Mouse (Mus musculus) CD4-positive helper T cell, adult 2 months (primary cell): ENCODE data around the gene Abcb10.
A peak's percentile ranks its signal among the peaks of the same experiment; 100 is the strongest.
"Not testable (repeated sequence)": the region's sequence is repeated elsewhere in the genome, so short reads cannot be mapped to it uniquely, and the experiment has no call there.

Experiments
- DNase-seq: peaks from one replicate; pipeline ENCODE4 v3.0.0-alpha.2; 2012; ENCODE audit warnings: low read depth, missing footprints, low spot score

Gene Abcb10

DNA sequence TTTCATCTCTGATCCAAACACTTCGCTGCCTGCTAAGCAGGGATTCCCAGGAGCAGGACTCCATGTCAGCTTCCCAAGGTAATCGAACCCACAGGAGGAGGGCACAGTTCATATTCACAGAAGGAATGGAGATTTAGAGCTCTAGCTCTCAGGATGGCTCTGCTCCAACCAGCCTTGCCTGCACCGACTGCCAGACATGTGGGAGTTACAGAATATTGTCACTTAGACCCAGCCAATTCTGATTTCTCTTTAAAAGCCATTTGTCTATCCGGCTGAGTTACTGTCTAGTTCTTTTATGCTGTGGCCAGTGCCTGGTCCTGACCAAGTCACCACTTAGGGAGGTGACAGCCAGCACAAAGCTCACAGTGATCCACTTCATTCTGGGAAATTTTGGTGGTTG, 1.2 kb downstream of the Abcb10 start:
- no peak for DNase-seq

DNA sequence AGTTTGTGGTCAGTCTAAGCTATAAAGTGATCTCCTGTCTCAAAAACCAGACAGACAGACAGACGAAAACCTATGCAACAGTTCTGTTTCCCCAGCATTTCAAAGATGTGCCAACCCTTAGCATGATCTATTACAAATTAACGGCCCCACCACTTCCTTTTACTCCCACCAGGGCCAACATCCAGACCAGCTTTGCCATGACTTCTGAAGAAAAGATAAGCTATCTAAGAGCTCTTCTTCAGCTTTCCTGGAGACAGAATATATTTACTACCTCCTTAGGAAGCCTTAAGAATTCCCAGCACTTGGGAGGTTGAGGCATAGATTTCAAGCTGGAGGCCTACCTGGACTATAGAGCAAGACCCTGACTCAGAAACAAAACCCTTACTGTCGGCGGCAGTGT, 2.7 kb downstream of the Abcb10 start:
- DNase-seq, result no peak

DNA sequence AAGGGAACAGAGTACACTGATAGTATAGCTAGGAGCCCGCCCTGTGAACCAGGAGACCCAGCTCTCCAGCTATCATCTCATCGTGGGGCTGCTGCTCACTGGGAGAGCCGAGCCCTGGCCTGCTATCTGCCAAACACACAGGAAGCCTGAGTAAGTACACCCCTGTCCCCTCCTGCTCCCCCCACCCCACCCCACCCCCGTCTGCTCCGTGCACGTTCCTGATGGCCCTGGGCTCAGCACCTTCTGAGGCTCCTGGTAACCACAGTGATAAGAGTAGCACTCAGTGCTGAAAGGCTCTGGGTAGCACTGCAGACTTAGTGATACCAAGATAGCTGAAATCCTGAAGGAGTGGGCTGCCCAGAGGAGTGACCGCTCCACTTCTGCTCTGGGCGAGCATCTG, 4.0 kb downstream of the Abcb10 start:
- no peak for DNase-seq

DNA sequence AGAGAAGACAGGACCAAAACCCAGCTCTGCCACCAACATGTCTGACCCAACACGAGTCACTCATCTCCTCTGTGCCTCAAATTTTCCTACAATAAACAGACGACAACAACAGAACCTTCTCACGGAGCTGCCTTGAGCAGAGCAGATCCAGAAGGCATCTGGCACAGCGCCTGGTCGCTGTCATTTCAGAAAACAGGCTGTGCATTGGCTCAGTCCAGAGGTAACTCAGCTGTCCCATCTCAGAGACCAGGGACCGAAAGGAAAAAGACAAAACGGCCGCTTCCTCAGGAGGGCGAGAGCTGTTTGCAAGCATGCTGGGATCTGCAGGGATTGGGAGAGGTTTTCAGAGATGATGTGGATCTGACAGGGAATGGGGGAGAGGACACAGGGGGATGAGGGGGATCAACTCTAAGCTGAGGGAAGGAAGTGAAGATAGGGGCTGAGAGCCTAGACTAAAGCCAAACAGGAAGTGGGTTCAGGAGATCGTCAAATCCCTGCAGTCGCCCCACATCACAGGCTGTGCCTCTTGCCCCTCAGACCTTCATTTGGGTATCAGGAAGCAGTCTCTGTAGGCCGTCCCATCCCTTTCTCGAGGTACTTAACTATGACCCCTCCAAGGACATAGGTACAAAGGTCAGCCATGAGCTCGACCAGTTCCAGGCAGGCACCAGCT, 4.6 kb downstream of the Abcb10 start:
- no peak for DNase-seq

DNA sequence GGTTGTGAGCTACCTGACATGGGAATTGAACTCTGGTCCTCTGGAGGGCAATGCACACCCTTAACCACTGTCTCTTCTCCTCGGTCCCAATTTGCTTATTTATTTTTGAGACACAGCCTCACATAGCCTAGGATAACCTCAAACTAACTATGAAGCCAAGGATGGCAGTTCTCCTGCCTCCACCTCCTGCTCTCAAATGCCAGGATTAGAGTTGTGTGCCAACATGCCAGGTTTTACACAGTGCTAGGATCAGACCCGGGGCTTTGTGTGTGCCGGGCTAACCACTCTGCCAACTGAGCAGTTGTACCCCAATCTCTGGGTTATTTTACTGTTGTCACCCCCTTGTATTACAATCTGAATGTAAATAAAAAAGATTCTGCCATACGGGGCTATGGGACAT, 5.4 kb downstream of the Abcb10 start:
- no peak for DNase-seq

DNA sequence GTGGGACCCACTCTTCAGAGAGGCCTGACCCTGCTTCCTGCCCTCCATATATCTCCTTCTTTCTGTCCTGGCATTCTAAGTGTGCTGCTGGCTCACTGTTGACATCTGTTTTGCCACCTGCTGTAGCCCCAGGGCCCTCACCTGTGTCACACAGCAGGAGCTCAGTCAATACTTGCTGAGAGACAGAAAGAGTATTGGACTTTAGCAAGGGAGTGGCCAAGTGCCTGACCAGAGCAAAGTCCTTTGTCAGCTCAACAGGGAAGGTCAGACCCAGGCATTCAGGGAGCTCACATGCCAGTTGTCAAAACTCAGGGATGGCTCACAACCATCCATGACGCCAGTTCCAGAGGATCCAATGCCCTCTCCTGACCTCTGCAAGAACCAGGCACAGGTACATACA, 9.4 kb downstream of the Abcb10 start:
- no peak for DNase-seq

DNA sequence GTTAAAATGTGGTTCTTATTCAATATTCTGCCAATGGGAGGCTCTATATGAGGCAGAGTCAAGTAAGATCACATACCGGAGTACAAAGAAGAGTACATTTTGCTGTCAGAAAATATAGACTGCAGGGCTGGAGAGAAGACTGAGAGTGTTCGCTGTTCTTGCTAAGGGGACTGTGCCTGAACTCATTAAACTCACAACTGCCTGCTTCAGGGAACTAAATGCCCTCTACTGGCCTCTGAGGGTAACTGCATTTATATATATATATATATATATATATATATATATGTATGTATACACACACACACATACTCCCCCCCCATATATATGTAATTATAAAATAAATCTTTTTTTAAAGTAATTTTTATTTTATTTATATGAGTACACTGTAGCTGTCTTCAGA, 16.0 kb downstream of the Abcb10 start:
- no peak for DNase-seq

DNA sequence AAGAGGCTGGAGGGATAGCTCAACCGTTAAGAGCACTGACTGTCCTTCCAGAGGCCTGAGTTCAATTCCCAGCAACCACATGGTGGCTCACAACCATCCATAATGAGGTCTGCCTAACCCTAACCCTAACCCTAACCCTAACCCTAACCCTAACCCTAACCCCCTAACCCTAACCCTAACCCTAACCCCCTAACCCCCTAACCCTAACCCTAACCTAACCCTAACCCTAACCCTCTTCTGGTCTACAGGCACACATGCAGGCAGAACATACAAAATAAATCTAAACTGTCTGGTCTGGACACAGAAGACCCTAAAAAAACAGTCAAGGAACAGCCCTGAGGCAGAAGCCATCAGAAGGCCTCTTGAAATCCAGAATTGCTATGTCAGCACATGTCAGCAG, 21.6 kb downstream of the Abcb10 start:
- DNase-seq, result no peak

DNA sequence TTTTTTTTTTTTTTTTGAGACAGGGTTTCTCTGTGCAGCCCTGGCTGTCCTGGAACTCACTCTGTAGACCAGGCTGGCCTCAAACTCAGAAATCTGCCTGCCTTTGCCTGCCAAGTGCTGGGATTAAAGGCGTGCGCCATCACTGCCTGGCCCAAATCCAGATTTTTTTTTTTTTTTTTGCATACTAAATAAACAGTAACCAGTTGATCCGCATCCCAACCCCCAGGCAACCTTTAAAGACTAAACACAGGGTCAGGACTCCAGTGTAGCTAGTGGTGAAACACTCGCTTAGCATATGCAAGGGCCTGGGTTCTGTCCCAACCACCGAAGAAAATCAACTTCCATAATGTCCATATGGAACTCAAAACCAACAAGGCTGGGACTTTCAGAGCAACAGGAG, 22.4 kb downstream of the Abcb10 start:
- DNase-seq, result not testable (repeated sequence)

DNA sequence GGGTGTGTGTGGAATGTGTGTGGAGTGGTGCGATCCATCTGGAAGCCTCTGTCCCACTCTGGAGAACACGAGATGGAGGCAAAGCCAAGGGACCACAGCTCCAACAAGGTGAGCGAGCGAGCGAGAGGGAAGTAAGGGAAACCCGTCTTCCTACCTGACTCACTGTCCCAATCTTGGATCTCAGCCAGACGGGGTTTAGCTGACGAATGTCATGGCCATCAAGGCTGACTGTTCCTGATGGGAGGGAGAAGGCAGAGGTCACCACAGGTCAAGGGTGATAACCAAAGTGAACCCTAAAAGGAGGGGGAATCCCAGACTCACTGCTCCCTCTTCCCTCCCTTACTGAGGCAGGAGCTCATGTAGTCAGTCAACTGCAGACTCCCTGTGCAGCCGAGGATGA, 22.9 kb downstream of the Abcb10 start:
- DNase-seq, result no peak

DNA sequence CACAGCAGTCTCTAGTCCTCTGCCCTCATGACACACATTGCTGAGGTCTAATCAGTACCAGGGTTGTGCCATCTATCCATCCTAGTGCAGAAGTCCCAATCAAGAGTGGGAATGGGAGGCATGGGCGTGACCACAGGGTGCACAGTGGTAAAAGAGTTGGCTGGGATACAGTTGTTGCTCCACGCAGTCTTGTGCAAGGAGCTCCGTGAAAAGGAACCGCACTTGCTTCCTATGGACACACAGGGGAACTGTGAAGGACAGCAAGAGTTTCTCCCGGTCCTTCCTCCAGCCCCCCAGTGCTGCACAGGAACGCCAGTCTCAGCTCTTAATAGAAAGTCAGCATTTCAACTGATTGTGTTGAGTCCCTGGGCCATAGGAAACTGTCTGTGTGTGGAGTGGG, 23.4 kb downstream of the Abcb10 start:
- DNase-seq, result no peak

DNA sequence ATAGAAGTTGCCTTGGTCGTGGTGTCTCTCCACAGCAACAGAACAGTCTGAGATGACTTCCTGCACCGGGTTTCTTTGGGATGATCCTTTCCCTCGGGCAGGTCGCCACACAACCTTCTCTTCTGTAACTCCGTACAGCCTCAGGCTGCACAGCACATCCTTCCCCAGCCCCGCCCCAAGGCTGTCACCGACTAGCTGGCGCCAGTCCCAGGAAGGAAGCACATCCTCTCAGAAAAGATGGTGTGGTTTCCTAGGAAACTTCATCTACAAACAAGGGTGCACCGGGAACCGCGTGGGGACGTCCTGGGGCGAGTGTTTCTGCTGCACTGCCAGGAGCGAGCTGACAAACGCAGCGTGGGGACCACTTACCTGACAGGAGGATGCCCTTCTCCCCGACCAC, 24.8 kb downstream of the Abcb10 start:
- no peak for DNase-seq

DNA sequence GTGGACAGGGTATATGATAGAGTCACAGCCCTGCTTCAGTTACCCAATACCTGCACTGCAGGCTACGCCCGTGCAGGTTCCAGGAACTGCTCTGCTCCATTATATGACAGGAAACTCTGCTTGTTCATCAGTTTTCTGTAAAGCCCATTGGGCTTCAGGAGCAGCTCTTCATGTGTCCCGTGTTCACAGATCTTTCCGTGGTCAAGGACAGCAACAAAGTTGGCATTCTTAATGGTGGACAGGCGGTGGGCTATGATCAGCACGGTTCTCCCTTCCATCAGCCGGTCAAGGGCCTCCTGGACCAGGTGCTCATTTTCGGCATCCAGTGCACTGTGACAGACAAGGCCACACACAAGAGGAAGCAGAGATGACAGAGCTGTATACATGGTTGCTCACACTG, 28.7 kb downstream of the Abcb10 start:
- DNase-seq, result no peak

DNA sequence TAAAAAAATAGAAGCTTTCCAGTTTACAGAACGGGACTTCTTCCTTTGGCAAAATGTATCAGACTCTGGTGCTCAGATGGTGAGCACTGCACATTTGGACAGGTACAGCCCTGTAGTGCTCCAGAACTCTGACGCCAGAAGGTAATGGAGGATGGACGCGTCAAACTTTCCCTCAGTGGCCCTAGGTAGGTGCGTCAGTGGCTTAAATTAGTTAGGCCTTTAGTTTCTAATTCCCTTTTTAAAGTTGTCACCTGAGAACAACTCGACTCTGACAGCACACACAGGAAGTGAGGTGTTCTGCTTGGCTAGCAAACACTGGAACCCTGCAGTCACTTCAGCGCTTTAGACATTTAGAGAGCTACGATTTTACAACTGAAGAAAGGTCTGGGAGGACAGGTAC, 29.2 kb downstream of the Abcb10 start:
- no peak for DNase-seq

DNA sequence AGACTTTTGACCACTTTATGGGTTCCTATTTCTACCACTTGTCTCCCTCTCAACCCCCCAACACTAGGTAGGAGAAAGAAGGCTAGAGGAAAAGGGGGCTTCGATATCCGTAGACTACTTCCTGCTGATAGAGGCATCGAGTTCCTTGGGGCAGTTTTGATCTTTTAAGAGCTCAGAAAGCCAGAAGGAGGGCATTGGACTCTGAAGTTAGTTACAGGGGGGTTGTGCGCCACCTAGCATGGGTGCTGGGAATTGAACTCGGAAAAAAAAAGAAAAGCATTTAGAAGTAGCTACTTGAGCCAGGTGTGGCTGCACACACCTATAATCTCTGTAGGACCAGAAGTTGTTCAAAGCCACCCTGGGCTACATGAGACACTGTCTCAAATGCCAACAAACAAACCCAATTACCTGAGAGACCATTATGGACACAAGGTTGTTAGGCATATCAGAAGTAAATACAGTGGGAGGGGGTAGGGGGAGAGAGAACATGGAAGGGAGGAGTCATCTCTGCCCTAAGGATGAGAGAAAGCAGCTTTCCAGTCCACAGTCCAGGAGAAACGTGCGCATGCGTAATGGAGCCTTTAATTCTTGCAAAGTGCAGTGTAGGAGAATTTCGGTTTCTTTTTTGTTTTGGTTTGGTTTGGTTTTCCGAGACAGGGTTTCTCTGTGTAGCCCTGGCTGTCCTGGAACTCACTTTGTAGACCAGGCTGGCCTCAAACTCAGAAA, 32.7 kb downstream of the Abcb10 start:
- peak; percentile 83 for DNase-seq

DNA sequence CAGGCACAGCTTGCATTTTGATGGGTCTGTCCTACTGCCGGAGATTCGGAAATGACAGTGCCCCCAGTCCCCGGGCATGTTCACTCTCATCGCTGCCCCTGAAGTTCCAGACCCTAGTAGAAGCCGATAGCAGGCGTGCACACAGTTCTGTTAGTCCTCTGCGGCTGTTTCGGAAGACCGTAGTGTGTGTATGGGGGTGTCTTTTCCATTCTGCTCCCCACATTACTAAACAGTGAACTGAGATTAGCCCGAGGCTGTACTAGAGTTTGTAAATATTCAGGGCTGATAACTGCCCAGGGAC, 33.3 kb downstream of the Abcb10 start:
- no peak for DNase-seq

DNA sequence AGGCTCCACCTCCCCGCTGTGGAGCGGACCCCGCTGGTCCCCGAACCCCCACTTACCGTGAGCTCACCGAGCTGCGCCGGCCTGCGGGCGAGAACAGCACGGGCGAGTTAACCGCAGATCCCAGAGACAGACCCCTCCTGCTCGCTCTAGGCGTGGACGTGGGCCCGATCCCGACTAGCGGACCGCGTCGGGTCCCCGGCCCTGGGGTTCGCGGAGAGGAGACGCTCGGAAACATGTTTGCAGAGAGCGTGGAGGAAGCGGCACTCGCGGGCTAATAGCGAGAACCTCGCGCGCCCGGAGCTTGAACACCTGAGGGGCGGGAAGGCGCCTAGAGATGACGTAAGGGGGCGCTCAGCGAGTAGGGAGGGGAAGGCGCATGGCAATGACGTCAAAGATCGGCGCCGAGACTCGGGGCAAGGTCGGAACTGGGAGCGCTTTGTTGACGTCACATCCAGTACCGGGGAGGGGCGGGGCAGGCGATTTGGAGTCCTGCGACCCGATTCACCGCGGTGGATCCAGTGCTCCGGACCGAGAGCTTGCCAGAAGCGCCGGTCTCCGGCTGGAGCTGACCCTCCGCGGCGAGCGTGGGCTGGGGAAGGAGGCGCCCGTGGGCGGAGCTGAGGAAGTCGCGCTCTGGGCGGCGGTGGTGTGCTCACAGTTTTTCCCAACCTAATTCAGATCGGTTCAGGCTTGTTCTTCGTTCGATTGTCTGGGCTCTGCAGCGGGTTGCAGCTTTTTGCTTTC, 33.8 kb downstream of the Abcb10 start, which contains the start of gene Nup133:
Nup133 (minus strand) TSS at position 324 of the 744 bp plus-strand sequence.
- peak; percentile 99 for DNase-seq

DNA sequence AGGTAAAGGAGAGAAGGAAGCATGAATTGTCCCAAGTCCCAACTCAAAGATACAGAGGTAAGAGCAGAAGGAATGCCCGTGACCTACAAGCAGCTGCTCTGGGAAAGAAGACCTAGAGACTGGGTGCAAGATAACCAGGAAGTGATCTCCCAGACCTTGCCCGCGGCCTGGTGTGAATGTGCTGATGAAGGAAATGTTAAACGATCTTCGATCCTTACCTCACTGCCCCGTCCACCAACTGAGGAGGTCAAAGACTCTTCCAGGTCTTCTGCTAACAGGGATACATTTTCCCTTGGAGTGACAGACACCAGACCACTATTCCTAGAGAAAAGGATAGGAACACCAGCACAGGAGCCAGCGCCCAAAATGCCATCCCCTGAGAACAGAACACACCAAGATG, 53.9 kb downstream of the Abcb10 start:
- no peak for DNase-seq

DNA sequence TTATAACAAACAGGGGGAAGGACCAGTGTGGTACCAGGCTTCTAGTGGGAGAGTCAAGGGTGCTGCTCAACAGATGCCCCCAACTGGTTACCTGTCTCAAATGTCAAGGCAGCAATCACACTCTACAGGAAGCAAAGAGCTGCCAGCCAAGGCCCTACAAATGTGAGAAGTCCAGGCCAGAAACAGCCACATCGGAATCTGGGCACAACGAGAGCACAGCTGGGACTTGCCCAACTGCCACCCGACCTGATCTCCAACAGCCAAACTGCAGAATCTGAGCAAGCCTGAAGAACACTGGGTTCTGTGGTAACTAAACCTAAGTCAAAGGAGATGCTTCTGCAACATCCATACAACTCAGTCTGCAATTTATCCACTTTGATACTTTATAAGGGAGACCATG, 57.3 kb downstream of the Abcb10 start:
- no peak for DNase-seq

DNA sequence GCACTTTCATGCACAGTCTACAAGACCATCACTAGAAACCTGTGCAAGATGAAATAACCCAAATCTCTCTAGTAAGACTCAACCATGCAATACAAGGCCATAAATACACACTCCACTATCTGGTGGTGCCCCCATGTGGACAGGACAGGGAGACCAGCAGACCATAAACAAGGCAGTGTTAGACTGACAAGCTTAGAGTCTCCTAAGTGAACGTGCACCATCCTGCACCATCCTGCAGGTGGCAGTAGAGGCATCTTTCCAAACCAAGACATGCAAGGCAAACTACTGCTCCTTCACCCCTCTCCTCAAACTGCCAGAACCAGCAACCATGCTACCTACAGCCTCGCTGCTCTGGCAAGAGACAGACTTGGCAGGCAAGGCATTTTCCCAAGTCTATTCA, 58.2 kb downstream of the Abcb10 start:
- peak; percentile 77 for DNase-seq

DNA sequence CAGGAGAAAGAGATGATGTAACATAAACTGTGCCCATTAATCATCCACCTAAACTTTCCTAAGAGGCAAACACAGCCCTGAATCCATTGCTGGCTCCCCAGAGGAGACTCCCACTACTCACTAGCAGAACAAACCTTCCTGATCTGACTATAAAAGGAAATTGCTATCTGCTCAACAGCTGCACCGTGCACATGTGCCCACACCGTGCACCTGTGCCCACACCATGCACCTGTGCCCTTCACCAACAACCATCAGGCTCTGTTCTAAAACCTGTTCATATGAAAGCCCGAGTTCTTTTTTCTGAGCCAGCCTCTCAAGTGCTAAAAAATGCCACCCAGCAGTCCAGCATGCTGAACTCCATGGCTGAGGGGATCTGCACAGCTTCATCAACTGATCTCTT, 68.3 kb downstream of the Abcb10 start:
- DNase-seq, result no peak

DNA sequence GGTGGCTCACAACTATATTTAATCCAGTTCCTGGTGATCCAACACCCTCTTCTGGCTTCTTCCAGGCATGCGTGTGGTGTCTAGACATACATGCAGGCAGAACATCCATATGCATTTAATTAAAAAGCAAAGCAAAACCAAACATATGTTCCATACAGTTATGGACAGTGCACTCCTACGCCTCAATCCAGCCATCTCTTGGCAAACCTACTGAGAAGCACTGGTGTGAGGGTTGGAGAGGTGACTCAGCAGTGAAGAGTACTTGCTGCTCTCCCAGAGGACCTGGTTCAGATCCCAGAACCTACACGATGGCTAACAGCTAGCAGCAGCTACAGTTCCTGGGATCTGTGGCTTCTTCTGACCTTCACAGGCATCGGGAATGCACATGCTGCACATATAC, 70.7 kb downstream of the Abcb10 start:
- no peak for DNase-seq

DNA sequence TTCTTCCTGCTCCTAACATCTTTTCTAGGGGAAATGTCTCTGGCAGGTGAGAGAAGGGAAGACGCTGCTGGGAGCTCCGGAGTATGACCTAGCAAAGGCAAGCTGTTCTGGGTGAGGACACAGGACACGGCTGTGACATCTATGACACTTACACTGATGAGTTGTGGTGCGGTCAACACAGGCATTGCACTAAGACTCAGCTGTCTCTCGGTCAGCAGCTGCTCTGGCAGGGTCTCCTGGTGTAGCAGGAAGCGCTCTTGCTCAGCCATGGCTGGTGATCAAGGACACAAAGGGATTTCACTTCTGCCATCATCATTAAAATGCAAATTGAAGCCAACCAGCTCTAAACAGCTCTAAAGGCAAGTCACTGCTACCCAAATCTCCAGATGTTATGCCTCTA, 75.3 kb downstream of the Abcb10 start:
- DNase-seq, result no peak
